Mouse (Mus musculus) left cerebral cortex, postnatal 14 days (tissue): ENCODE measurements around the gene Gm3676. TPM values are rescaled to one million over a fixed set of nuclear protein-coding genes. Genes with fewer than 3 reads are reported as not detected.
"Not testable (repeated sequence)": the region's sequence is repeated elsewhere in the genome, so short reads cannot be mapped to it uniquely, and the experiment has no call there.

Experiments
- DNase-seq, 2 experiments: peaks; one replicate each; pipeline ENCODE4 v3.0.0; 2021 to 2022; ENCODE audit warnings: low spot score in 2 of 2, mixed read lengths in 1 of 2
- intact Hi-C: fragments of 180-260 bp; cut with DNase I; formaldehyde crosslinking; loops from one replicate; pipeline ENCODE4 v1.15.1; 2025
- long read RNA-seq, 2 experiments: library from polyadenylated mRNA; stranded (forward); transcript quantifications; one replicate each; pipeline ENCODE4 v2.0.0; 2021
- total RNA-seq, 2 experiments: library from RNA; stranded (reverse); gene quantifications; 2 replicates each; pipeline ENCODE4 v1.2.3; 2021

Gene Gm3676
- not detected for total RNA-seq
- long read RNA-seq, experiment 1, result 0 reads
- long read RNA-seq, experiment 2, result 0 reads

- DNase-seq, intact Hi-C loops: not testable (repeated sequence)
Observed at GRCm38 (mm10) chr14:41646387-41646786, at the start of gene Gm3676. Gm3676 (minus strand) TSS chr14:41646487.

- peak in 1 of 2 experiments; percentile 3 for DNase-seq
Observed at GRCm38 (mm10) chr14:41648176-41648575, 1.9 kb upstream of the Gm3676 start.

DNA sequence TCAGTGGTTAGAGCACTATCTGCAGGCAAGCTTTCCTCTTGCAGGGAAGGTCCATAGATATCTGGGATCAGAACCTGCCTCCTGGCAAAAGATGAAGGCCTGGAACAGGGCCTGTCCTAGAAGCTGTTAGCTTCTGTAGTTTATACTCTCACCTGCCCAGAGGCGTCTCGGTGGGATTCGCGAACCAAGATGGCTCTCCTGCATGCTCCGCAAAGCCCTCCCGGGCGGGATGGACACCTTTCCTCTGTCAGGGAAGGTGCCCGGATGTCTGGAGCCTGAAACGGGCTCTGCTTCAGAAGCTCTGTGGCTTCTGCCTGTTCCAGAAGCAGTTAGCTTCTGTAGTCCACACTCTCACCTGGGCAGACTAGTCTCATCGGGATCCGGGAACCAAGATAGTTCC is 16.1 kb downstream of the Gm3676 start:
- intact Hi-C loops, DNase-seq: not testable (repeated sequence)

More at GRCm38 (mm10) chr14:41648176-41648575, 1.9 kb upstream of the Gm3676 start:
- intact Hi-C loops, result not testable (repeated sequence)

- DNase-seq, intact Hi-C loops: not testable (repeated sequence)
Observed at GRCm38 (mm10) chr14:41624512-41624911, 21.8 kb downstream of the Gm3676 start, which contains the start of gene Gm3072. Gm3072 (minus strand) TSS chr14:41624612.

GRCm38 (mm10) chr14:41622535-41622934 is 23.8 kb downstream of the Gm3676 start:
- intact Hi-C loops, DNase-seq: not testable (repeated sequence)

GRCm38 (mm10) chr14:41610690-41611089 is 35.6 kb downstream of the Gm3676 start:
- intact Hi-C loops, result not testable (repeated sequence)
- DNase-seq, result peak in 1 of 2 experiments; percentile 9

DNA sequence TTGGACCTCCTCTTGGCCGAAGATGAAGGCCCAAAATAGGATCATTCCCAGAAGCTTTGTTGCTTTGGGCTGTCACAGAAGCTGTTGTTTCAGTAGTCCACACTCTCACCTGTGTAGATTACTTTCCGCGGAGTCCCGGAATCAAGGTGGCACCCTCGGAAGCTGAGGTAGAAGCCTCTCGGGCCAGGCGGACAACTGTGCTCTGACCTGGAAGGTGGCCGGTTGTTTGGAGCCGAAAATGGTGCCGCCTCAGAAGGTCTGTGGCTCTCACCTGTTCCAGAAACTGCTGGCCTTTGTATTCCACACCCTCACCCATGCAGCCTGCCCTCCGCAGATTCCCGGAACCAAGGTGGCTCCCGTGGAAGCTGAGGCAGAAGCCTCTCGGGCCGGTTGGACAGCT is 45.4 kb downstream of the Gm3676 start:
- DNase-seq, intact Hi-C loops: not testable (repeated sequence)

Other genes starting within 250 kb of the Gm3676 start
- gene Gm6482, start 238.2 kb downstream of the Gm3676 start, total RNA-seq, result not detected
- gene Gm7954, start 193.0 kb downstream of the Gm3676 start, total RNA-seq, result not detected
- gene Gm3486, start 157.0 kb downstream of the Gm3676 start, total RNA-seq, result under 1 TPM in 1 of 2 experiments, not detected in 1; 0.70 TPM
- not detected for gene Gm7970, start 90.9 kb downstream of the Gm3676 start, total RNA-seq
- under 1 TPM; 0.19 to 0.44 TPM for gene 1700049E17Rik2, start 73.3 kb downstream of the Gm3676 start, total RNA-seq
- not detected for gene Gm3072, start 21.9 kb downstream of the Gm3676 start, total RNA-seq
- gene Gm8068, start 55.4 kb upstream of the Gm3676 start, total RNA-seq, result not detected
- not detected for gene Gm7929, start 104.1 kb upstream of the Gm3676 start, total RNA-seq
- gene Gm47189, start 126.0 kb upstream of the Gm3676 start, total RNA-seq, result not detected